Mouse (Mus musculus) ES-E14 (cell line): ENCODE results near the gene Pgc.

ENCODE experiments used
- CHD2 ChIP-seq: IDR thresholded peaks from 2 replicates; pipeline ENCODE4 v1.6.1; 2014; ENCODE audit warnings: mild to moderate bottlenecking, low read depth, low read length, inconsistent platforms
- HCFC1 ChIP-seq: IDR thresholded peaks from 2 replicates; pipeline ENCODE4 v1.6.1; 2012; ENCODE audit warnings: low read length, inconsistent platforms, borderline replicate concordance; ENCODE audit not compliant: insufficient read depth
- ZC3H11A ChIP-seq: IDR thresholded peaks from 2 replicates; pipeline ENCODE4 v1.6.1; 2012; ENCODE audit warnings: low read depth, mild to moderate bottlenecking, inconsistent platforms, low read length, borderline replicate concordance
- ZNF384 ChIP-seq: IDR thresholded peaks from 2 replicates; pipeline ENCODE4 v1.6.1; 2012; ENCODE audit warnings: low read depth, low read length, inconsistent platforms

- TF ChIP-seq HCFC1 = no peak
- TF ChIP-seq ZC3H11A = no peak
- TF ChIP-seq ZNF384 = no peak
- no peak for TF ChIP-seq CHD2
Measured at GRCm38 (mm10) chr17:47750101-47750500, 23.5 kb downstream of the Pgc start.
